Mouse (Mus musculus): ENCODE measurements at regions not wholly inside any gene's neighbourhood (a gene's known extent, or its start where the extent isn't known, plus 50 kb on each side); places are given as distances from the start of the nearest gene placed in this dataset.

DNA sequence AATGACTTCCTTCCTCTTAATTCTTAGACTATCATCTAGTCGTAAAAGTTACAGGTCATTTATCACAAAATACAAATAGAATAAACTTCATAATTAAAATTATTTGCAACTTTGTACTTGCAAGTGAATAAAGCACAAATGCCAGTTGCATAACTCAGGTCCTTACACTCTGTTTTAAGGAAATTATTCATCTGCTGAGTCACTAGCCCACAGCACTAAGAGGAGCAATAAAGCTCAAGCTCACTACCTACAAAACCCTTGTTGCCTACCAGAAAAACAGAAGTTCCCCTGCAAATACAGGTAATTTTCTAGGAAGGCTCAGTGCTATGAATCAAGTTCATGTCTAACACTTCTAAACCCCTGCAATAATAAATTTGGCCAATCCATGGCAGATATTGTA lies 539.3 kb upstream of the Dpp10 start:
- TF ChIP-seq CTCF (IDR thresholded peaks at IDR 0.05; ENCODE audit: insufficient read depth, low read depth, low read length) (no peak), POLR2A (IDR thresholded peaks at IDR 0.05; ENCODE audit: insufficient read depth, low read depth, low read length) (no peak)

Measured in olfactory bulb, adult 2 months (tissue).